Mouse (Mus musculus) left cerebral cortex, adult 18-20 months (tissue): ENCODE data around the gene Gpr68. TPM values are rescaled to one million over a fixed set of nuclear protein-coding genes. Genes with fewer than 3 reads are reported as not detected.

Experiments used
- DNase-seq, 2 experiments: peaks; one replicate each; pipeline ENCODE4 v3.0.0; 2021 to 2022; ENCODE audit warnings: low spot score in 2 of 2, mixed read lengths in 1 of 2
- total RNA-seq, 2 experiments: library from RNA; stranded (reverse); gene quantifications; 2 replicates each; pipeline ENCODE4 v1.2.3; 2021

Gpr68 gene
- total RNA-seq, 2 experiments from 2014 or later = 18.0 to 19.0 TPM

GRCm38 (mm10) chr12:100871841-100872240 is 36.2 kb downstream of the Gpr68 start:
- DNase-seq = no peak

DNA sequence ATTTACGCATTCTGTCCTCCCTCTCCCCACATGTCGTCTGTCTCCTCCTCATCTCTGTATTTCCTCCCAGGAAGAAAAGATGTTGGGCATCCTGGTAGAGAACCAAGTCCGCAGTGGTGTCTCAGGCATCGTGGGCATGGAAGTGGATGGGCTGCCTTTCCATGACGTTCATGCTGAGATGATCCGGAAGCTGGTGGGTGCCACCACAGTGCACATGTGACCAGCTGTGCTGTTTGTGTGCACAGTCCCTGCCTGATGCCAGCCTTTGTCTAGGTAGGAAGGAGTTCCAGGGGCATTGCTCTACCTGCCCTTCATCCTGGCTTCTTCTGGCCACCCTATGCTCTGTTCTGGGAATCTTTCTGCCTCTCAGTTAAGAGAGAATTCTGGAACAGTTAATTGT is 36.8 kb downstream of the Gpr68 start:
- DNase-seq = no peak

- peak in 1 of 2 experiments; percentile 26 for DNase-seq
Measured at GRCm38 (mm10) chr12:100868049-100868622, 39.9 kb downstream of the Gpr68 start.

- no peak for DNase-seq
Measured at GRCm38 (mm10) chr12:100867097-100867496, 40.9 kb downstream of the Gpr68 start.

- no peak for DNase-seq
Measured at GRCm38 (mm10) chr12:100865509-100866078, 42.4 kb downstream of the Gpr68 start.

DNA sequence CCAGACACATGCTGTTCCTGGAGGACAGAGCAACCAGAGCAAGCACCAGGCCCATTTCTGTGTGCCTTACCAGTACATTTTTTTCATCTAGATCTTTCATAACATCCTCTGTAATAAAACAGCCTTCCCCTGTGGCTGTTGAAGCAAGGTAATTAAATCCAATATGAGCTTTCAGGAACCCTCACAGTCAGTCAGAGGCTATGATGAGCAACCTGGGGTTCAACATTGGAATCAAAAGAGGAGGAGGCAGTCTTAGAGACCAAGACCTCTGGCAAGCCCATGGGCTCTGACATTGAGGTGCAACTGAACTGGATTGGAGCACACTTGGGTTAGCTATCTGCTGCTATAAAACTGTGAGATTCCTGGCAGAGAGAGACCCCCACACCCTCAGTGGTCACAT is 42.9 kb downstream of the Gpr68 start:
- no peak for DNase-seq

DNA sequence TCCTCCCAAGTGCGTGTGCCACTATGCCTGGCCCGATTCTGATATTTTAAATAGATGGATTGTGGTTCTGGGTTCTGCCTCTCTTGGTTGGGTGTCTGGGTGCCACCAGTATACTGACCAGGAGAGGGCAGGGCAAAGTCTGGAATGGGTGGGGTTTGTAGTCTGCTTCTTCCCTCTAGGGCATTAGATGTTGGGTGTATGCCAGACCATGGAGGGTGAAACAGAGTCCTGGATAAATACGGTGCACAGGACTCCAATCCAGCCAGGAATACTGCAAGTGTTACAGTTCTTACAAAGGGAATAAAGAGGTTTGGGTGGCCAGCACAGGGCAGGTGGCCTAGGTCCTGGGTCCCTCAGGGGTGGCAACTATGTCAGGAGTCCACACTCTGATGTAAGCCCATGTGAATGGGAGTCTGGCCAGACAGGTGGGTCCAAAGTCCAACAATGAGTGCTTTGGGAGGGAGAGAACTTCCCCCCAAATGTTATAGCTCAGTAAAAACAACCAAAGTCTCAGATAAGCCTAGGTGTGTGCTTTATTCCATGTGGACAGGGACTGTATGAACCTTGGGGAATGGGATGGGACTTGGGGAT is 45.0 kb downstream of the Gpr68 start:
- DNase-seq = no peak

- DNase-seq = no peak
Measured at GRCm38 (mm10) chr12:100862272-100862671, 45.7 kb downstream of the Gpr68 start.

DNA sequence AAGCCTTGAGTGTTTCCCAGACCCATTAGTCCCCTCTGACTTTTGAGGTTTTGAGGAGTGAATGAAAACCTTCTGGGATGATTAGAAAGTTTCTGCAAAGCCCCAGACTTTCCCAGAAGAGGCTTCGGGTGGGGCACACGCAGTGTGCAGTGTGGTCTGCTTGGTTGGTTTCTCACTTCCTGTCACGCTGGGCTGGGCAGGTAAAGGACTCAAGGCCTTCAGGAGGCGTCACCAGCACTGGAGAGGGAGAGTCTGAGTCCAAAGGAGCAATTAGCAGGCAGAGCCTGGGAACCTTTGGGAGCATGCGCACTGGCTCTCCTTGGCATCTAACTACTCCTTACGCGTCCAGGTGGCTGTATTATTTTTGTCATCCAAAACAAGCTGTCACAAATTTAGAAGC is 50.2 kb downstream of the Gpr68 start:
- no peak for DNase-seq

DNA sequence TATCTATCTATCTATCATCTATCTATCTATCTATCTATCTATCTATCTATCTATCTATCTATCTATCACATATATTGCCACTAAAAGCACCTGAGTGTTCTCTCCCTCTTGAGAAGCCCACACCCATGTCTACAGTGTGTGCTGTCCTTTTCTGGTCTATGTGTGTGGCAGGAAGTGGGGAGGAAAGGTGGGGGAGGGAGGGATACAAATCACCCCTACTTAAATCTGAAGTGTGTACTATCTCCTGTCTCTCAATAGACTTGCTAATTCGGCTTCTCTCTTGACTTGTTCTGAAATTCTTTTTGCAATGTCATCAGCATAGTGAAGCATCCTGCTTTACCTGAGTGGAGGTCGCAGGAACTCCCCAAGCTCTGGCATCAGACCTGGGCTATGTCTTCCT is 51.7 kb downstream of the Gpr68 start:
- DNase-seq = no peak

GRCm38 (mm10) chr12:100852370-100852769 is 55.6 kb downstream of the Gpr68 start:
- no peak for DNase-seq

DNA sequence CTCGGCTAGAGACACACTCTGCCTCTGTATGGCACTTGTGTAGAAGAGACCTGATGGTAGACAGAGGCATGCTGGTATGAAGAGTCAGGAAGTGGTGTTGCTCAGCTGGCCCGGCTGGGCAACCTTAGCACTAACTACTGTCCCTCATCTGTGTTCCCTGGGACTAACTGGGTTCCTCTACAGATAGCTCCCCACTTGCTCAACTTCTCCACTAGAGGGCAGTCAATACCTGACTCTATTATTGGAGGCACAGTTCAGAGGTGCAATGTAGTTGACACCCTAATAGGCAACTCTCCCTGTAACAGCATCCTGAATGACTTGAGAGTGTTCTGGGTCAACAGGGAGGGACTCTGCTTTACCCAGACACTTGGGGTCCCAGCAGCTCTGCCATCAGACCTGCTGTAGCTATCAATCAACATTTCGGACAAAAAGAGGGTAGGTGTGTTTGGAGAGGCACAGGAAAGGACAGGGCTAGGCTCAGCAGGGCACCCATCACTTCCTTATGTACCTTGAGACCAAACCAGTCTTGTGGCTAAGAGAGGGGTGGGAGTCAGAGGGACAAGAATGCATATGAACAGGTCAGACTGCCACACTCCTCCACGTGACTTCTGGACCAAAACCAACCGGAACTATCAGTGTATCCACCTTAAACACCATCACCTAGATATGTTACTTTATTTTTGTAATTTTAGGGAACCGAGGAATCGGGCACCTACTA is 58.4 kb downstream of the Gpr68 start:
- DNase-seq = peak in 1 of 2 experiments; percentile 42

GRCm38 (mm10) chr12:100847437-100848080 is 60.4 kb downstream of the Gpr68 start:
- DNase-seq = no peak

DNA sequence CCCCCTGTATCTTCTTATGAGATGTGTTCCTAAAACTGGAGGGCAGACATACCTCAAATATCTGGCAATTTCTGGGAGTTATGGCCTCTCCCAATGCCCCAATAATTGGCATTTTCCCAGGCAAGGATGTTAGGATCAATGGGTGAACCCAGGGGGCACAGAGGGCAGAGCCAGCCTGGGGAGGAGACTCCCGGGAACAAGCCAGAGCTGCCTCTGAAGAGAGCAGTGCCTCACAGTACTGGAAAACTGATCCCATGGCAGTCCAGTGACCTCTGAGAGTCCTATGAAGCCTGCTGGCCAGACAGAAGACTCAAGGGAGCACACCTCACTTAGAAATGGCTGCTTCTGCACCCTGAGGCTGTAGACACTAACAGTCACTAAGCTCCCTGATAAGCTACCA is 61.4 kb downstream of the Gpr68 start:
- no peak for DNase-seq

- no peak for DNase-seq
Measured at GRCm38 (mm10) chr12:100845829-100846228, 62.2 kb downstream of the Gpr68 start.

DNA sequence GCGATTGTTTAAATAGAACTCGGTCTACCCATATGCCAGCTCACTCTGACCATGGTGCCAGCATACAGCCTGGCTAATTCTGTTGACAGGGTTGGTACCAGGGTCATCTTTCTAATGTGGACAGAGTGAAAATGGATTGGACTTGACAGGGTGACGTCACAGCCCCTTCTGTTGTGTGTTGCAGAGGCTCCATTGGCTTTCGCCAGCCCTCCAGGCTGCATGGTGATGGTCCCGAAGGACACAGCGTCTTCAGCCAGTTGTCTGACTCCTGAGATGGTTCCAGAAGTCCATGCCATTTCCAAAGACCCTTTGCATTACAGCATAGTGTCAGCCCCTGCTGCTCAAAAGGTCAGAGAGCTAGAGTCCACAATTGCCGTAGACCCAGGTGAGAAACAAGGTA is 63.5 kb downstream of the Gpr68 start:
- DNase-seq = no peak

DNA sequence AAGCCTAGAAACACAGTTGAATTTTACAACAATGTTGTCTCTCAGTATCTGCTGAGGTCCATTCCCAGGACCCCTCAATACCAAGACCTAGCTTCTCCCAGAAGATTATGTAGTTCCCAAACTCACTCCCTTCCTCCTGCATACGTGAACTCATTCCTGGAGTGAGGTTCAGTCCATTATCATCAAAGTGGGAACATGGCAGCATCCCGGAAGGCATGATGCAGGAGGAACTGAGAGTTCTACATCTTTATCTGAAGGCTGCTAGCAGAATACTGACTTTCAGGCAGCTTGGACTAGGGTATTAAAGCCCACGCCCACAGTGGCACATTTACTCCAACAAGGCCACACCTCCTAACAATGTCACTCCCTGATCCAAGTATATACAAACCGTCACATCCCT is 64.8 kb downstream of the Gpr68 start:
- DNase-seq = no peak

- DNase-seq = peak; percentile 84 to 91
Measured at GRCm38 (mm10) chr12:100841211-100841792, 66.7 kb downstream of the Gpr68 start.

DNA sequence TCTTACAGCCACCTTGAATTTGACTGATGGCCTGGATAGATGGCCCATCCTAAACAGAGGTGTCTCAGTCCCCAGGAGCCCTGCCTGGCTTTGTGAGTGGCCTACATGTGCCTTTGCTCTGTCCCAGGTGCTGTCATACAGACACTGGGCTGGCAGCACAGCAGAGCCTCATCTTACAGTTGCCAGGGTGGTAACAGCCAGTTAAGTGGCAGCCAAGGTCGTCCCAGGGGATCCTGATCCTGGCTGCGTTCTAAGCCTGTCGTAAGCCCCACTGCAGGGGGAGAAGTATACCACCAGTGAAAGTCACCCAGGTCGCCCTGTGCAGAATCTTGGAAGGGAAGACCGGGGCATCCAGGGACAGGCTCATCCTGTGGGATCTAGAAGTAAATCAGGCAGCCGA is 68.1 kb downstream of the Gpr68 start:
- no peak for DNase-seq

DNA sequence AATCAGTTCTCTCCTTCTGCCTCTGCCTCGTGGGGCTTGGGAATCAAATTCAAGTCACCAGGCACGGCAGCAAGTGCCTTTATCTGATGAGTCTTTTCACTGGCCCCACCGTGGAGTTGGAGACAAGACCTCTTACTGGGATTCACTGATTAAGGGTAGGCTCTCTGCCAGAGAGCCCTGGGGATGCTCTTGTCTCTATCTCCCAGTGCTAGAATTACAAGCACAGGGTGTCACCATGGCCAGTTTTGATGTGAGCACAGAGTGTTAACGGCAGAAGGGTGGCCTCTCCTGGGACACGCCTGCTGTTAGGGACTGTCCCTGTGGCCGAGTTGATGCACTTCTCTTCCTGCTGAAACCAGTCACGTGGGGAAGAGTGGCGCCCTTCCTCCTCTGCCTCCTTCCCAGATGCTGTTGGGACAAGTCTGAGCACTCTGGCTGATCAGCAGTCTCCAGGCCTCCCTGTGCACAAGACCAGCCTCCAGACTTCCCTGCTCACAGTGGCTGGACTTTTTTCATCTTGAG is 68.9 kb downstream of the Gpr68 start:
- DNase-seq = no peak

GRCm38 (mm10) chr12:100837208-100837607 is 70.8 kb downstream of the Gpr68 start:
- DNase-seq = no peak
